Mouse (Mus musculus) myocyte (in vitro differentiated cells): ENCODE measurements at regions not wholly inside any gene's neighbourhood (a gene's known extent, or its start where the extent isn't known, plus 50 kb on each side); places are given as distances from the start of the nearest gene placed in this dataset.

Experiments
- CEBPB ChIP-seq: IDR thresholded peaks from 2 replicates; pipeline ENCODE4 v1.6.1; 2011; ENCODE audit warnings: mild to moderate bottlenecking, moderate library complexity; ENCODE audit not compliant: poor library complexity, insufficient read depth, severe bottlenecking
- E2F4 ChIP-seq: IDR thresholded peaks from one replicate; pipeline ENCODE4 v1.6.1; 2011; ENCODE audit warnings: mild to moderate bottlenecking, control low read depth, moderate library complexity; ENCODE audit not compliant: insufficient read depth
- MAX ChIP-seq: IDR thresholded peaks from one replicate; pipeline ENCODE4 v1.6.1; 2011; ENCODE audit warnings: low read depth, mild to moderate bottlenecking, control low read depth
- MYOD1 ChIP-seq, 3 experiments: IDR thresholded peaks; one replicate each; pipeline ENCODE4 v1.6.1; 2011; ENCODE audit warnings: control low read depth in 2 of 3, low read depth in 2 of 3, mild to moderate bottlenecking in 2 of 3, moderate library complexity in 1 of 3; ENCODE audit not compliant: insufficient read length in 2 of 3, control insufficient read depth in 1 of 3
- POLR2A ChIP-seq: IDR thresholded peaks from one replicate; pipeline ENCODE4 v1.6.1; 2011; ENCODE audit warnings: low read depth, mild to moderate bottlenecking, control low read depth, moderate library complexity; ENCODE audit not compliant: insufficient read length
- POLR2AphosphoS2 ChIP-seq: IDR thresholded peaks from one replicate; pipeline ENCODE4 v1.6.1; 2011; ENCODE audit warnings: low read depth, control low read depth; ENCODE audit not compliant: insufficient read length

GRCm38 (mm10) chr8:26449291-26449690 is 330.0 kb downstream of the Gm45692 start:
- TF ChIP-seq CEBPB (no peak), POLR2A (no peak), E2F4 (no peak), MAX (no peak), POLR2AphosphoS2 (no peak), MYOD1 (IDR thresholded peaks at IDR 0.05; ENCODE audit: control insufficient read depth in 1 of 3, insufficient read length in 2 of 3, low read depth in 2 of 3) (no peak)
